Mouse (Mus musculus) megakaryocyte, embryonic 14.5 days (primary cell): ENCODE measurements around the gene Disp3. TPM values are rescaled to one million over a fixed set of nuclear protein-coding genes. Genes with fewer than 3 reads are reported as not detected.

Experiments
- H3K27me3 ChIP-seq: replicated peaks from 2 replicates; pipeline ENCODE3; 2012; ENCODE audit warnings: inconsistent platforms
- H3K36me3 ChIP-seq: replicated peaks from 2 replicates; pipeline ENCODE3; 2012; ENCODE audit warnings: low read length, inconsistent platforms, mixed read lengths
- H3K4me1 ChIP-seq: 2 replicates; pipeline ENCODE4 v1.6.1; 2012; ENCODE audit warnings: inconsistent platforms
- H3K4me3 ChIP-seq: replicated peaks from 2 replicates; pipeline ENCODE3; 2012; ENCODE audit warnings: moderate library complexity, mild to moderate bottlenecking, inconsistent platforms
- H3K9me3 ChIP-seq: 2 replicates; pipeline ENCODE4 v1.6.1; 2012; ENCODE audit warnings: inconsistent platforms
- FLI1 ChIP-seq: IDR thresholded peaks from 2 replicates; pipeline ENCODE4 v1.6.1; 2012; ENCODE audit warnings: low read length, inconsistent platforms, mixed read lengths
- GATA1 ChIP-seq: IDR thresholded peaks from 3 replicates; pipeline ENCODE4 v1.6.1; 2012; ENCODE audit warnings: mixed read lengths, low read length, inconsistent platforms, borderline replicate concordance
- polyA plus RNA-seq: library from polyadenylated mRNA; stranded (reverse); fragments of >175 nt; gene quantifications from 2 replicates; pipeline ENCODE4 v1.2.3, GENCODE M21; 2012; ENCODE audit warnings: low replicate concordance; ENCODE audit not compliant: insufficient read depth

Disp3 gene
- polyA plus RNA-seq, 1 experiment, result 1.0 TPM

DNA sequence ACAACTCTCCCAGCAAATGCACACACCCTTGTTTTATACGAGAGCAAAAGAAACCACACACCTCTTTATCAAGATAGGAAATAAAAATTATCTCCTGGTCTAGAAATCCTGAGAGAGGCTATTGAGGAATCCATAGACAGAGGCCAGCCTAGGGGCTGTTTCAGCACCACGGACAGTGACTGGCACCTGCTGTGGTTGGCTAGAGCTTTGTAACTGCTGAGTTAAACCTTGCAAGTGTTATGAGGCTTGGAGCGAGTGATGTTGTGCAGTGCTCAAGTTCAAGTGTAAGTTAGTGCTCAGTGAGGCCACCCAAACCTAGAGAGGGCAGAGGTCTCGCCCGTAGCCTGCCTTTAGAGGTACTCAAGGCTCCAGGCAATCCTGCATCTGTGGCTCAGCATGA, 5.6 kb upstream of the Disp3 start:
- H3K4me1 ChIP-seq, result peaks cover 4% of the 10 kb centered on the region
- TF ChIP-seq FLI1 (no peak), GATA1 (no peak)
- H3K4me3 ChIP-seq, result no peak overlapping the region
- peaks cover 23% of the 10 kb centered on the region for H3K27me3 ChIP-seq
- no peaks in the 10 kb centered on the region for H3K9me3 ChIP-seq
- no peaks in the 10 kb centered on the region for H3K36me3 ChIP-seq

DNA sequence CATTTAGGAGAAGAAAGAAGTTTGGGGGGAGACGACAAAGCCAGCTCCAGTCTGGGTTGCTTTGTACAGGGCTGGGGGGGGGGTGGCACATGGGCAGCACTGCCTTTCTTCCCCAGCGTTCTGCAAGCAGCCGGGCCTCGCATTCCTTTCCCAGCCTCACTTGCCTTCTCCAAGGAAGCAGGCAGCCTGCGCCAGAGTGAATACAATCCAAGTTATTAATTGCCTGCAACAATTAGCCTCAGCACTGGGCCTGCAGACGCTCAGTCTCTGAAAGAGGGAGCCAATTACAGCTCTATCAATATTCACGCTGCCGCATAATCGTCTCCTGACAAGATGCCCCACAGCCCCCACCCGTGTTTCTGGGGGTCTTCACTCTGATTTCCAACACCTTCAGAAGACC, 4.1 kb upstream of the Disp3 start:
- Histone ChIP-seq H3K27me3 (peaks cover 32% of the 10 kb centered on the region), H3K4me3 (no peak overlapping the region), H3K36me3 (no peaks in the 10 kb centered on the region), H3K9me3 (no peaks in the 10 kb centered on the region), H3K4me1 (peaks cover 18% of the 10 kb centered on the region)
- TF ChIP-seq FLI1 (no peak), GATA1 (no peak)

DNA sequence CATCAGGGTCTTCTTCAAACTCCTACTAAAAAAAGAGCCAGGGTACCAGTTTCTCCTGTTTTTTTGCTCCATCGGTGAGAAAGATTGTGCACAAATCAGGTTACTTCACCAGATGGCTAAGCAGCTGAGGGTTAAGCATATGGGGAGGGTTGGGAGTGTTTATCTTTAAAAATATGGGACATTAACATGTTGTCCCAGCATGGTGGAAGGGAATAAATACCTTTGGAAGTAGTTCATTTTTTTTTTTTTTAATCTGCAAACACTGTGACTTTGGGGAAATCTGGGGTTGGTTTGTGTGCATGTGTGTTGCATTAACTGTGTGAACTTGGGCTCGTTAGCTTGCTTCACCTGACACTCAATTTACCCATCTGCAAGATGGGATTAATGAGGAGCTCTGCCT, 3.3 kb upstream of the Disp3 start:
- H3K9me3 ChIP-seq, result no peaks in the 10 kb centered on the region
- H3K4me1 ChIP-seq, result peaks cover 26% of the 10 kb centered on the region
- no peaks in the 10 kb centered on the region for H3K36me3 ChIP-seq
- H3K4me3 ChIP-seq, result no peak overlapping the region
- TF ChIP-seq FLI1 (no peak), GATA1 (no peak)
- peaks cover 40% of the 10 kb centered on the region for H3K27me3 ChIP-seq

DNA sequence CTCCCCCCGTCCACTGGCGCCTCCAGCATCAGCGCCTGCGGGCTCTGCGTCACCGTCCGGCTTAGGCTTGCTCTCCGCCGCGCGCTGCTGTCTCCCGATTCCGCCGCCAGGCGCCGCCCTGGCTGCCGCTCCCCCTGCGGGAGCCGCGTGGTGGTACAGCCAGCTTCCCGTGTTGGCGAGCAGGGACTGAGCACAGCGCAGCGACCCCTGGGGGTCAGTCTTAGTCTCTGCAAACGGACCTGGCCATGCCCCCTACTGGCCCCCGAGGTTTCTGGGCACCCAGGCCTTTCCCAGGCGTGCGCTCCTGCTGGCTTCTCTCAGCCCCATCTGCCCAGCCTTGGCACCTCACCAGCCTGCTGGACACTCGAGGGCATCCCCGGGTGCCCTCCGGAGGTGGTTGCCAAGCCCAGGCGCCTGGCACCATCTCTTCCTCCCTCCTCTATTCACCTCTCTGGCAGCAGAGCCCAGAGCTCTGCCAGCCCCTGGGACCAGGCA, 337 bp upstream of the Disp3 start:
- TF ChIP-seq GATA1, result no peak
- TF ChIP-seq FLI1, result no peak

DNA sequence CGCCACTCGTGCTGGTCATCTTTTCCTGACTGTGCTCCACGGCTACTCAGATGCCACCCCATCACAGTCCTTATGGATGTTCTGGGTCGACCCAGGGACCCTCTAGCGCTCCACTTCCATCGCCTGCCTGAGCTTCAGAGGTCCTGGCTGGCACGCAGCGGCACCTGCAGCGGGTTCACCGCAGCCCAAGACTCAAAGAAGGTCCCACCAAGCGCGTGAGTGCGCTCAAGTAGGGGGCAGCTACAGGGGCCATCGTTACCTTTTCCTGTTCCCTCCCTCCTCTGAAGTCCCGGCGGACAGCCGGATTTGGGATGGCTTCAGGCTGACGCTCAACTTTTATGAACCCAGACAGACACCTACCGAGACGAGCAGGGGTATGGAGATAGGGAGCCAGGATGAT, 724 bp downstream of the Disp3 start:
- no peaks in the 10 kb centered on the region for H3K36me3 ChIP-seq
- H3K27me3 ChIP-seq, result peaks cover 67% of the 10 kb centered on the region
- TF ChIP-seq GATA1, result no peak
- TF ChIP-seq FLI1, result no peak
- peaks cover 37% of the 10 kb centered on the region for H3K4me1 ChIP-seq
- H3K4me3 ChIP-seq, result peak overlapping the region; percentile 90
- no peaks in the 10 kb centered on the region for H3K9me3 ChIP-seq

More for the DNA sequence above, 337 bp upstream of the Disp3 start:
- Histone ChIP-seq H3K4me1 (peaks cover 37% of the 10 kb centered on the region), H3K4me3 (peak overlapping the region; percentile 90), H3K36me3 (no peaks in the 10 kb centered on the region), H3K9me3 (no peaks in the 10 kb centered on the region), H3K27me3 (peaks cover 59% of the 10 kb centered on the region)

DNA sequence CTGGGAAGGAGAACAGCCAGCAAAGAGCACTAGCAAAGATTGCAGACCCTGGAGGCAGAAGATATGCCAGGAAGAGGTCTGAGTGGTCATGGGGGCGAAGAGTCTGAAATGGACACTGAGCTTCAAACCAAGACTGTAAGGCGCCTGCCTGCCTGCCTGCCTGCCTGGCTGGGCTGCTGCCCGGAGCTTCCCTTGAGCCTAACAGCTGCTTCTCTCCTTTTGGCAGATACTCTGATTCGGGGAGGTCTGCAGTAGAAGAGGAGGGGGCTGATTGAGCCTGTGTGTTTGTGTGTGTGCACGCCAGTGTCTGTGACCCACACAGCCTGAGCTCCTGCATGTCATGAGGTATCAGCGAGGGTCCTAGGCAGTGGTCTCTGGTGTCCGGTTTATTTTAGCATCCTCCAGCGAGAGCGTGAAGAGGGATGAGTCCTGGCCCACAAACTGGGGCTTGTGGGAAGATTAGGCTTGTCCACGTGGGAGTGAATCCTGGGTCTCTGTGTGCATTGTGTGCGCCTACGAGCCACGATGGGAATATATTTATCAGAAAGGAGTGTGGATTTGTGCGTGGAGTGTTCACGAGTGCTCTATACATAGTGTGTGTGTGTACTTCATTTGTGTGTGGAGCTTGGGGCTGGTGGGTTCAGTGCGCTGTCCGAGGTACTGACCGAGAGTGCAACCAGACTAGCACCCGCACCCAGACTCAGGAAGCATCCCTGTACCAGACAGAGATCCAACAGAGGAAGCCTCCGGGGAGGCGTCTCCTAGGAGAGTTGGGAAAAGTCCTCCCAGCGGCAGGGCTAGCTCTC, 1.3 kb downstream of the Disp3 start:
- Histone ChIP-seq H3K27me3 (peaks cover 65% of the 10 kb centered on the region), H3K9me3 (no peaks in the 10 kb centered on the region)
- TF ChIP-seq FLI1, result no peak
- no peak for TF ChIP-seq GATA1

DNA sequence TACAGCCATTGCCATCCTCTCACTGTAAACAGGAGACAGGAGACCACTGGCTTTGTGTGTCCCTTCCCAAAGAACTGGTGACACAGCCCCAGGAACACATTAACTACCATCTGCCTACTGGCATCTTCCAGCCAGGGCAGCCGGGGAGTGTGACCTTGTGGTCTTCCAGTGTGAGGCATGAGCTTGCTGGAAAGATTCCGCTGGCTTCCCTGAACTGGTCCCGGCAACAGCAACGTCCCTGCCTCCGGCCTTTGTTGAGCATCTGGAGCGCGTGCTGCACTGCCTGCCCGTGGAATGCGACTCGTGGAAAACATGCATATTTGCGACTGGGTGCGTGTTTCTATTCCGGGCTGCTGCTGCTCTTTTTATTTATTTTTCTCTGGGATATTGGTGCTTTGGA, 3.5 kb downstream of the Disp3 start:
- TF ChIP-seq GATA1, result no peak
- no peak for TF ChIP-seq FLI1
- Histone ChIP-seq H3K4me3 (no peak overlapping the region), H3K36me3 (no peaks in the 10 kb centered on the region), H3K4me1 (peaks cover 37% of the 10 kb centered on the region), H3K9me3 (no peaks in the 10 kb centered on the region), H3K27me3 (peaks cover 61% of the 10 kb centered on the region)

More for the DNA sequence above, 1.3 kb downstream of the Disp3 start:
- Histone ChIP-seq H3K4me1 (peaks cover 37% of the 10 kb centered on the region), H3K36me3 (no peaks in the 10 kb centered on the region), H3K4me3 (peak overlapping the region; percentile 90)

DNA sequence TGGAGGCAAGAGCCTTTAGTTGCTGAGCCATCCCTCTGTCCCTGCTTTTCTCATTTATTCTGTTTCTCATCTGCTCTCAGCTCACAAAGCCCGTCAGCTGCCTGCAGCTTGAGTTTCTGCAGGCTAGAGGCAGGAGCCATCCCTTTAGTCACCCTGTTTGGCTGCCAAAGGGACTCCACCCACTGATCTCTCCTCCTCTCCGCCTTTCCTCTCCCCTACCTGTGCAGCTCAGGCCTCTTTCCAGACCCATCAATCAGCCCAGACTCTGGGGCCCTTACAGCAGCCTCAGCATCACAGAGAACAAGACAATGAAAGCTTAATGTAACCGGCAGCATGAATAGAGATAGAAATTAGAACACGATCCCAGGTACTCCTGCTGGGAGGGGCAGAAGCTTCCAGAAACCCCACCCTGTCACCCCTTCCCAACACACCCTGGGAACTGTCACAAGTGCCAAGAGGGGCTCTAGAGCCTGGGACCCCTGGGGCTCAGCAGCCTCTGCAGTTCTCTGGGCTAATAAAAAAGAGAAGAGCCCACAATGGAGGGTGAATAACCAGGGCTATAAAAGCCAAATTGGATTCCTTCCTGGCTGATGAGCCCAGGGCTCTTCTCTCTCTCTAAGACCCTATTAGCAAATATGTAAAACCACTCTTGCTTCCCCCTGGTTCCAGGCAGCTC, 10.8 kb downstream of the Disp3 start:
- H3K9me3 ChIP-seq, result peaks cover 3% of the 10 kb centered on the region
- H3K27me3 ChIP-seq, result peaks cover 57% of the 10 kb centered on the region
- peaks cover under 1% of the 10 kb centered on the region; the same call in 1 of the 2 replicates for H3K4me1 ChIP-seq
- H3K36me3 ChIP-seq, result peaks cover 4% of the 10 kb centered on the region
- TF ChIP-seq GATA1 (no peak), FLI1 (no peak)
- no peak overlapping the region for H3K4me3 ChIP-seq

DNA sequence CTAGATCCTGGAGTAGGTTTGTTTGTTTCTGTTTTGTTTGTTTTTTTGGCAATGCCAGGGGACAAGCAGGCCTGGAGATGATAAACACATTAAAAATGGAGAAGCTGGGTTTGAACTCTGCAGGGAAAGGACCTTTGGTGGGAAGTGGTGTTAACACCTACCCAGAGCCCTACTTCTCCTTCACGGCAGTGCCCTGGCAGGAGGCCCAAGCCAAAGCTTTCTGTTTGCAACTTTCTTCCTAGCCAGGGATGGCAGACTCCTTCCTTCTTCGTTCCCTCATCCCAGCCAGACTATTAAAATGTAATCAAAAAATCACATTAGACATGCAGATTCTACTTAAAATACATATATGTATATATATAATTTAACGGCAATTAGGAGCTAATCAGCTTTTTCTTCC, 13.1 kb downstream of the Disp3 start:
- Histone ChIP-seq H3K4me3 (no peak overlapping the region), H3K4me1 (peaks cover 4% of the 10 kb centered on the region; the same call in 1 of the 2 replicates), H3K36me3 (peaks cover 22% of the 10 kb centered on the region), H3K9me3 (peaks cover 7% of the 10 kb centered on the region), H3K27me3 (peaks cover 77% of the 10 kb centered on the region)
- TF ChIP-seq FLI1 (no peak), GATA1 (no peak)

DNA sequence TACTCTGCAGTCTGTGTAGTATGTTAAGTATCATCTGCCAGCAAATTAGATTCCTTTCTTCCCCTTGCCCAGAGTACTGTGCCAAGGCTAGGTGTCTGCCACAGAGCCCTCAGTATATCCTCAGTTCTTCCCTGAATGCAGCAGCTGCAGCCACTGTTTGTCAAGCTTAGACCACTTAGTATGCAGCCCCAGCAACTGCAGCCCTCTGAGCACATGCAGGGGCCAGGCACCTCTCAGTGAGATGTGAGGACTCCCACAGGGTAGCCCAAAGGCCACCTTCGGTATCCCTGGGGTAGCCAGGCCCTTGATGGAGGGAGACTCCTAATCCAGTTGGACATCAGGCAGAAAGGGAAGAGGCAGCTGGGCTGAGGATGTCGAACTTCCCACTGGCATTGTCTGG, 14.5 kb downstream of the Disp3 start:
- H3K27me3 ChIP-seq, result peaks cover 71% of the 10 kb centered on the region
- no peak overlapping the region for H3K4me3 ChIP-seq
- H3K36me3 ChIP-seq, result peaks cover 29% of the 10 kb centered on the region
- no peak for TF ChIP-seq FLI1
- TF ChIP-seq GATA1, result no peak
- peaks cover 7% of the 10 kb centered on the region for H3K9me3 ChIP-seq
- peaks cover 4% of the 10 kb centered on the region; the same call in 1 of the 2 replicates for H3K4me1 ChIP-seq

DNA sequence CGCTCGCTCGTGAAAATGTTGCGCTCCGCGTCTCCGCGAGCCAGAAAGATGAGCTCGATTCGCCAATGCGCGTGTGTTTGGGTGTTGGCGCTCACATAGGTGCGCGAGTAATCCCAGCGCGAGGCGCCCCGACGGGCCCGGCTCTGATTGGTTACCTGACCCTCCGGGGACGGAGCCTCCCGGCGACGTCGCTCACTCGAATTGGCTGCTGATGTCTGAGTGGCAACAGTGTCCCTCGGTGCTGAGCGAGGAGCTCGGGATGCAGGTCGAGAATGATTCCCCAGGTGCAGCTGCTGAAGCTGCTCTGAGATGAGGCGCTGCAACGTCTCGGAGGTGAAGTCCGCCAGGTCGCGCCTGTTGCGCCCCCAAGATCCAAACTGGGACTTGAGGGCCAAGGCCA, 16.1 kb downstream of the Disp3 start:
- Histone ChIP-seq H3K4me1 (peaks cover 4% of the 10 kb centered on the region; the same call in 1 of the 2 replicates), H3K36me3 (peaks cover 31% of the 10 kb centered on the region), H3K4me3 (no peak overlapping the region), H3K27me3 (peaks cover 59% of the 10 kb centered on the region), H3K9me3 (peaks cover 12% of the 10 kb centered on the region)
- TF ChIP-seq GATA1 (no peak), FLI1 (no peak)
